Mouse (Mus musculus) CD4-positive helper T cell, adult 2 months (primary cell): ENCODE data around the gene Senp1.

ENCODE experiments used
- DNase-seq: peaks from one replicate; pipeline ENCODE4 v3.0.0-alpha.2; 2012; ENCODE audit warnings: low read depth, missing footprints, low spot score

The Senp1 gene

GRCm38 (mm10) chr15:98048918-98049700, 44.4 kb downstream of the Senp1 start:
- no peak for DNase-seq

- DNase-seq, result no peak
Observed at GRCm38 (mm10) chr15:98044387-98044786, 49.2 kb downstream of the Senp1 start.

GRCm38 (mm10) chr15:98043967-98044366, 49.6 kb downstream of the Senp1 start:
- no peak for DNase-seq

DNA sequence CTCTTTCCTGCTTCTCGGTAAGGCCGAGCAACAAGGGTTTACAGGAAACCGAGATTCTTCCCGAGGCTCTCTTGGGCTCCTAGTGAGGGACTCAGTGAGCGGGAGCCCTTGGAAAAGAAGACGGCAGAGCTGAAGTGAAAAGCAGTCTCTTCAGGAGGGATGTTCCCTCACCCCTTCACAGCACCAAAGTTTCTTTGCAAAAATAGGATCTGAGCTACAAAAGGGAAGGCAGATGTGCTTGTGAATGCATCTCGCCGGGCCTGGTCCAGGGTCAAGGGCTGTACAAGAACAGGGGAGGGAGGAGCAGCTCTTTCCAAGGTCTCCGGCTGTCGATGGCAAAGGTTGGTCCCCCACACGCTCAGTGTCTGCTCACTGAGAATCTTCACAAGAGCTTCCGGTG, 51.0 kb downstream of the Senp1 start:
- DNase-seq, result no peak

- DNase-seq, result no peak
Observed at GRCm38 (mm10) chr15:98039682-98040081, 53.9 kb downstream of the Senp1 start.

DNA sequence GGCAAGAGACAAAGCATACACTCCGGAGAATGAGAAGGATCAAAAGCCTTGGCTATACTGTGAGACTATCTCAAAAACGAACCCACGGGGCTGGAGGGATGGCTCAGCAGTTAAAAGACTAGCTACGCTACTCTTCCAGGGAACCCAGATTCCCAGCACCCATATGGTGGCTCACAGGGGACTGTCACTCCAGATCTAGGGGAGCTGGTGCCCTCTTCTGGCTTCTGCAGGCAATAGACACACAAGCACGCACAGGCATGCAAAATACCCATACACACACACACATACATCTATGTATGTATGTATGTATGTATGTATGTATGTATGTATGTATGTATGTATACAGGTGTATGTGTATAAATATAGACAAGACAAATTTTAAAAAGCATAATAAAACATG, 57.0 kb downstream of the Senp1 start:
- no peak for DNase-seq

GRCm38 (mm10) chr15:98035076-98035755, 58.3 kb downstream of the Senp1 start:
- DNase-seq, result no peak

DNA sequence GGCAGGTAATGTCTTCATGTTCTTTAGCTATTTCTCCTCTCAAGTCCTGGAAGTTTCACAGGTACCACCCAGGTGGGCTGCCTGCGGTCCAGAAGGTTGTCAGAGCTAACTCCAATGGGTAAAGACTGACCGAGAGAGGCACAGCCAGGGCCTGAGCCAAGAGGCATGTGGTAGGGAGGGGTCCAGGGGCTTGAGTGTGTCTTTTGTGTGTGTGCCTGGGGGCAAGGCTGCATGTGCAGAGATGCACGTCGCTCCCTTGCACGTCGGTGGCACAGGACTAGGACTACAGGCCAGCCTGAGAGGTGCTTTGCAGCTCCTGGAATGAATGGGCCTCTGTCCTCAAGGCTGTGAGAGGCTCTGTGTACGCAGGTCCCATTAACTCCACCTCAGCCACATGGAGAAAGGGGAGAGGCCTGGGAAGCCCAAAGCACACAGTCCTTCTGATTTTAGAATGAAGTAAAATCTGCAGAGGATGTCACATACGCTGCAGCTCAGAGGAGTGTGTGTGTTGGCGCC, 60.3 kb downstream of the Senp1 start:
- DNase-seq, result no peak

DNA sequence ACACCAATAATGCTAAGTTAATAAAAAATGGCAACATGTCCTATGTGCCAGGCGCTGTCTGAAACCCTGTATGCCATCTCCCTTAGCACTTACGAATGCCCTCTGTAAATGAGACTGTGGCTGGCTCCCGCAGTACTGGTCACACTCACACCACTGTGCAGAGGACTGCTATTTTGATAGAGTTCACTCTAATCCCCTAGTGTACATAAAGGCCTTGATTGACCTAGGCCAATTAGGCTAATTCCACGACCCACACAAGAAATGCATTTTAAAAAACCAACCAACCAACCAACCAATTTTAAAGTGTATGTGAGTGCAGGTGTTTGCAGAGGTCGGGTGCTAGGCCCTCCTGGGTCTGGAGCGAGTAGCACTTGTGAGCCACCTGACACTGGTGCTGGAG, 63.7 kb downstream of the Senp1 start:
- DNase-seq, result no peak

DNA sequence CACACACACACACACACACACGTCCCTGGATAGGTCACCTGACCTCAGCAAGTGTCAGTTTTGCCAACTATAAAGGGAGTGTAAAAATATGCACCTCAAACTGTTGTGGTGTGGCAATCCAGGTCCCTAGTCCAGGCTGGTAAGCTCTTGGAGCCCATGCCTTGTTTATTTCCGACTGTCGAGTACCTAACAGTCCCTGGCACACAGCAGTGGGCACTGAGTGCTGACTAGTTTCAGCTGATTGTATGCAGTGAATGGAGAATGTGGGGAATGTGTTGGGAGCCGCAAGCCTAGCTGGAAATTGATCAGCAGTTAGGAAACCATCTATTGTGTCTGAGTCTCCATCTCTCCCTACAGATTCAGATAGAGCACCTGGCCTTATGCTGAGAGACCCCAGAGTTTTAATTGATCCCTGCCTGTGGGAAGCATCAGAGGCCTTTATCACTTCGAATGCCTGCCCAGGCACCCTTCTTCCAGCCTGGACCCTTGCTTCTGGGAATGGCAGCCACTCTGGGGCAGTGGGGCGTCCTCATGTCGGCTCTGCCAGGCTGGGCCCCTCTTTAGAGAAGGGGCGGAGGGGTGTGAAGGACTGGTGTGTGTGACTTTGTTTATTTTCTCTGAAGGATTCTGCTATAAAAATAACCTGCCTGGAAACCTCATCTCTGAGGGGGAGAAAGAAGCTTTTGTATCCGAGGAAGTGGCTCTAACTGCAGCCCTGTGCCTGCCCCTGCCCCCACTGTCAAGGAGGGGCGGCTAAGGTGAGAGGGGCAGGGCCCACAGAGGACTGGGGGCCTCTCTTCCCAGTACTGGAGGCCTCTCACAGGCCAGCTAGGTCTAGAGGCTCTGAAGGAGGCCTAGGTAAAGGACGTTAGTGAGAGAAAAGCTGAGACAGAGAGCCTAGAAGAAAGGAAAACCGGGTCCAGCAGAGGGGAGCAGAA, 66.3 kb downstream of the Senp1 start:
- DNase-seq, result no peak

- DNase-seq, result no peak
Observed at GRCm38 (mm10) chr15:98025611-98026010, 67.9 kb downstream of the Senp1 start.

DNA sequence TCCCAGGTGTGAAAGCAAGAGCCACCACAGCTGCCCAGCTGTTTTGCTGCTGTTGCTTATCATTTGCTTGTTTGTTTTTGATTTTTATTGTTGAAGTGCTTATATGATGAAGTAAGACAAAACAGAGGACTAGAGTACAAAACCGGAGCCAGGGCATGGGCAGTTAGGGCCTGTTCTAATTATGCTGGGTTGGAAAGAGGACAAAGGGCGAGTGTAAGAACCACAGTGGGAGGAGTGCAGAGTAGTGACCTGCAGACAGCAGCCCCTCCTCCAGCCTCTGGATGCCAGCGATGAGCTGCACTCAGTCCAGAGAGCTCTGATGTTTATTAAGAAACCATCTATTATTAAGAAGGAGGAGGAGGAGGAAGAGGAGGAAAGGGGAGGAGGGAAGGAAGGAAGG, 70.4 kb downstream of the Senp1 start:
- DNase-seq, result no peak

DNA sequence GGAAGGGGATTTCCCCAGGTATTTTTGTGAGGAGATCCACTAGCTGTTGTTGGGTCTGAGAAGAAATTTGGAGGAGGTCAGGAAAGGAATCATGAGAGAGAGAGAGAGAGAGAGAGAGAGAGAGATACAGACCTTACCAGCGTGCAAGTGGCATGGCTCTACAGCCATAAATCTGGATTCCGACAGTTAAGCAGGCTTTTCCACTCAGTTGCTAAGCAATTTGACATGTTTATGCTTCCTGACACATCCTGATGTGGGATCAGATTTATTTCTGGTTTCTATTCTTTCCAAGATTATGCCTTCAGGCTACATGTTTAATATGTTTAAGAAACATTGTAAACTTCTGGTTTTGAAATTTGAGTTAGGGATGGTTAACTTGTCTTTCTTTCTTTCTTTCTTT, 71.7 kb downstream of the Senp1 start:
- DNase-seq, result no peak

GRCm38 (mm10) chr15:98019047-98019446, 74.5 kb downstream of the Senp1 start:
- no peak for DNase-seq

DNA sequence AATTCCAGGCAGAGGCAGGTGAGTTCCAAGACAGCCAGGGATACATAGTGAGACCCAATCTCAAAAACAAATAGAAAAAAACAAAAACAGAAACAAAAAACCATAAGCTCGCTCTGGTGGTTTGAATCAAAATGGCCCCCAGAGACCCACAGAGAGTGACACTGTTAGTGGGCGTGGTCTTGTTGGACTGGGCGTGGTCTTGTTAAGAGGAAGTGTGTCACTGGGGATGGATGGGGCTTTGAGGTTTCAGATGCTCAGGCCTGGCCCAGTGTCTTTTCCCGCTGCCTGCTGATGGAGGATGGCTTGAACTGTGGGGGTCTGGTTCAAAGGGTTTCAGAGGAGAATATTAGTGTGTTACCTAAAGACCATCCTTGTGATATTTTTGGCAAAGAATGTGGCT, 75.6 kb downstream of the Senp1 start:
- DNase-seq, result no peak

DNA sequence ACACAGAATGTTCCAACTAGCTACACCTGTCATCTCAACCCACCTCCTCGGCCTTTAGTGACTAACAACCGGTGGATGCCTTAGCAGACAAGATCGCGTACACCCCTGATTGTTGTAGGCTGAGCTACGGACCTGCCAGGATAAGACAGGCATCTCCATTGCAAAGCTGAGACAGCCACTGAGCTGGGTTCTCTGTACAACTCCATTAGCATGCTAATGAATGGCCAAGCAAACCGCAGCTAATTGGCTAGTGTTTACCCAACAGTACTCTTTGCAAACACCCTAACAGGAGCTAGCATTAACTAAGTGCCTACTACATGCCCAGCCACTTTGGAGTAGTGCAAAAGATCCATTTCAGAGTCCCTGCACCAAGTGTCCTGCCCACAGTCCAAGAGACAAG, 80.7 kb downstream of the Senp1 start:
- no peak for DNase-seq

DNA sequence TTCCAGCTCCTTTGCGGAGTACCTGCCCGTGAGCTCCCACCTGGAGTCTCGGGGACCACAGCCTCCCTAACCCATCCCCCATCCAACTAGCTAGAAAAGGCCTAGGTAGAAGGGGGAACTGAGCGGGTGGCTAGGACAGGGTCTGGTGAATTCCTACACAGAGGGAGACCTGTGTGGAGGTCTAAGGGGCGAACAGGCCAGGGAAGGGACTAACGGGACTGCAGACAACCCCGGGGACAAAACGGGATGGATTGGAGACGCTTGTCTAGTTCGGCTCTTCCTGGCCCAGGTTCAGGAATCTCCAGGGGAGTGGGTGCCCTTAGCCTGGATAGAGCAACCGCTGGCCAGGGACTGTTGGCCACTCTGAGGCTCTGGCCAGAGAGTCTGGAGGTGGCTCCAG, 88.4 kb downstream of the Senp1 start:
- no peak for DNase-seq

DNA sequence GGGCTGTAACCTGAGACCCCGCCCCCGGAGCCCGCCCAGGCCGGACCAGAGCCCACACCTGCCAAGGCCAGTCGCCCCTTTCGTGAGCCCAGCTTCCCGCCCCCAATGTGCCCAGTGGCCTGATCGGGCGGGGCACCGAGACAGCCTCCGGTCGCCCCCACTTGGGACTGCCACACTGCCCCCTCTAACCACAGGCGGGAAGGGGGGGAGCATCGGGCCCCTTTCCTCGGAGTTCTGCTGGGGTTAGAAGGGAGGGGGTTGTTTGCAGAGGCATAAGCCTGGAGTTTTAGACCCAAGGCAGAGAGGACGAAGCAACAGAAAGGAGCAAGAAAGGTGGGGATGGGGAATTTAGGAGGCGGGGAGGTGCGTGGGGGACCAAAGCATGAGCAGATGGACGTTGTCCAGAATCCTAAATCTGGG, 88.8 kb downstream of the Senp1 start:
- no peak for DNase-seq

- DNase-seq, result peak; percentile 10
Observed at GRCm38 (mm10) chr15:98003822-98004739, 89.5 kb downstream of the Senp1 start, which contains the start of gene Col2a1. Col2a1 (minus strand) TSS chr15:98004695.

- DNase-seq, result no peak
Observed at GRCm38 (mm10) chr15:98002991-98003821, 90.3 kb downstream of the Senp1 start.
